Mouse (Mus musculus): ENCODE measurements around the gene Tspan31. TPM values are rescaled to one million over a fixed set of nuclear protein-coding genes. Genes with fewer than 3 reads are reported as not detected.

The Tspan31 gene
- polyA plus RNA-seq, 1 experiment from 2014 or later = 110 TPM

GRCm38 (mm10) chr10:127103631-127104030 is 33.6 kb upstream of the Tspan31 start:
- ATAC-seq = no peak
- Histone ChIP-seq H3K27ac (ENCODE audit: low read length) (no peak overlapping the region), H3K9me3 (replicated peaks; ENCODE audit: control insufficient read depth, low read length, poor library complexity, severe bottlenecking) (no peaks in the 10 kb centered on the region), H3K9ac (ENCODE audit: low read depth, low read length) (no peak overlapping the region), H3K4me3 (ENCODE audit: low read depth, low read length) (no peak overlapping the region), H3K36me3 (ENCODE audit: control insufficient read depth, insufficient read depth, low read length) (peaks cover 19% of the 10 kb centered on the region), H3K4me2 (ENCODE audit: low read length) (no peak overlapping the region), H3K4me1 (ENCODE audit: control insufficient read depth, insufficient read depth, low read length) (no peaks in the 10 kb centered on the region), H3K27me3 (ENCODE audit: control insufficient read depth, insufficient read depth, low read depth, low read length) (no peaks in the 10 kb centered on the region)
- 94% methylated on average over 7 of the region's 7 CpGs for WGBS

DNA sequence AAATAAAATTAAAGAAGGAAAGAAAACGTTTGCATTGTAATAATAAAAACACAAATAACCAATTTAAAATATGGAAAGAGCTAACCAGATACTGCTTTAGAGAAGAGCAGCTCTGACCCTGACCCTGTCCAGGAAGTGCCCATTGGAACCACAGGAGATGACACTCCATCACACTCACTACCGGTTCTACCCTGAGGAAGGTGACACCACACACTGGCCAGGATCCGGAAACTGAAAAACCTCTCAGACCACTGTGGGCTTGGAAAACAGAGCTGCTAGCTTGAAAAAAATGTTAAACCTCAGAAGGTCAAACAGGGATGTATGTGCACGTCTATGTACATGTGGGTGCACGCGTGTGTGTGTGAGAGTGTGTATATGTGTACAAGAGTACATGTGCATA is 31.1 kb upstream of the Tspan31 start:
- no peaks in the 10 kb centered on the region for H3K27me3 ChIP-seq (ENCODE audit: control insufficient read depth, insufficient read depth, low read depth, low read length)
- H3K9me3 ChIP-seq (replicated peaks; ENCODE audit: control insufficient read depth, low read length, poor library complexity, severe bottlenecking) = no peaks in the 10 kb centered on the region
- no peak overlapping the region for H3K9ac ChIP-seq (ENCODE audit: low read depth, low read length)
- no peak overlapping the region for H3K4me3 ChIP-seq (ENCODE audit: low read depth, low read length)
- WGBS = 86% methylated on average over 6 of the region's 6 CpGs
- peaks cover 28% of the 10 kb centered on the region for H3K36me3 ChIP-seq (ENCODE audit: control insufficient read depth, insufficient read depth, low read length)
- H3K27ac ChIP-seq (ENCODE audit: low read length) = no peak overlapping the region
- no peak for ATAC-seq
- H3K4me2 ChIP-seq (ENCODE audit: low read length) = no peak overlapping the region
- H3K4me1 ChIP-seq (ENCODE audit: control insufficient read depth, insufficient read depth, low read length) = no peaks in the 10 kb centered on the region

DNA sequence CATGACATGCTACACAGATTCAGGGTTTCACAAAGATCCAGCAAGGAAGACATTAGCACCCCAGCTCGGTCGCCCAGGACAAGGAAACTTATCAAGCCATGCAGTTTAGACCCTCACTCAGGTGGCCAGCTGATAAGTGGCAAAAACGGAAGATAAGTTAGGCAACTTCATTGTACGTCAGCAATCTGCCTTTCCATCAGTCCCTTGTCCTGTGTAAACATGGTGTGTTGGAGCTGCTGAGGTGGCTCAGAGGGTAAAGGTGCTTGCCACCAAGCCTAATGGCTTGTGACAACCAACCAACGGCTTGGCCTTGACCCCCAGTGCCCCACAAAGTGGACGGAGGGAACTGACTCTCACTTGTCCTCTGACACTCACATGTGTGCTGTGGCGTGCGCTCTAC is 30.4 kb upstream of the Tspan31 start:
- H3K36me3 ChIP-seq (ENCODE audit: control insufficient read depth, insufficient read depth, low read length) = peaks cover 34% of the 10 kb centered on the region
- no peaks in the 10 kb centered on the region for H3K27me3 ChIP-seq (ENCODE audit: control insufficient read depth, insufficient read depth, low read depth, low read length)
- ATAC-seq = no peak
- no peak overlapping the region for H3K9ac ChIP-seq (ENCODE audit: low read depth, low read length)
- H3K4me2 ChIP-seq (ENCODE audit: low read length) = no peak overlapping the region
- no peaks in the 10 kb centered on the region for H3K4me1 ChIP-seq (ENCODE audit: control insufficient read depth, insufficient read depth, low read length)
- no peak overlapping the region for H3K27ac ChIP-seq (ENCODE audit: low read length)
- WGBS = 93% methylated on average over 8 of the region's 8 CpGs
- H3K4me3 ChIP-seq (ENCODE audit: low read depth, low read length) = no peak overlapping the region
- H3K9me3 ChIP-seq (replicated peaks; ENCODE audit: control insufficient read depth, low read length, poor library complexity, severe bottlenecking) = no peaks in the 10 kb centered on the region

DNA sequence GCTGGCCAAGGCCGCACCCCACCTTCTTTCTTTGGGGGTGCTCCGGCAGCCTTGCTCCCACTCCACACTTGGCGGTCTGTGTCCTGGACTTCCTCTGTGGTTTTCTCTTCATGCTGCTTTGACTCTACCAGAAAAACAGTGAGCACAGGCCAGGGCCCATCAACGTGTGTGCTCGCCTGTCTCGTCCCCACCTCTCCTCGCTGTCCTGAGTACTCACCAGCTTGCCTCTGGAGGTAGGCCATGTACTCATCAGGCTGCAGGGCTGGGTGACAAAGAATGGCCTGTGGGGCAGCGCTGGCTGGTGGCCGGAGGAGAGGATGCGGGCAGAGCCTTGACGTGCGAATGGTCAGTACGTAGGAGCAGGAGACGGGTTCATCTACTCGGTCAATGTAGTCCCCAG is 29.8 kb upstream of the Tspan31 start:
- Histone ChIP-seq H3K9ac (ENCODE audit: low read depth, low read length) (no peak overlapping the region), H3K4me2 (ENCODE audit: low read length) (no peak overlapping the region), H3K27me3 (ENCODE audit: control insufficient read depth, insufficient read depth, low read depth, low read length) (no peaks in the 10 kb centered on the region), H3K4me1 (ENCODE audit: control insufficient read depth, insufficient read depth, low read length) (peaks cover 2% of the 10 kb centered on the region; the same call in 1 of the 2 replicates), H3K36me3 (ENCODE audit: control insufficient read depth, insufficient read depth, low read length) (peaks cover 34% of the 10 kb centered on the region), H3K9me3 (replicated peaks; ENCODE audit: control insufficient read depth, low read length, poor library complexity, severe bottlenecking) (no peaks in the 10 kb centered on the region), H3K4me3 (ENCODE audit: low read depth, low read length) (no peak overlapping the region), H3K27ac (ENCODE audit: low read length) (no peak overlapping the region)
- WGBS = 94% methylated on average over 14 of the region's 15 CpGs
- no peak for ATAC-seq

DNA sequence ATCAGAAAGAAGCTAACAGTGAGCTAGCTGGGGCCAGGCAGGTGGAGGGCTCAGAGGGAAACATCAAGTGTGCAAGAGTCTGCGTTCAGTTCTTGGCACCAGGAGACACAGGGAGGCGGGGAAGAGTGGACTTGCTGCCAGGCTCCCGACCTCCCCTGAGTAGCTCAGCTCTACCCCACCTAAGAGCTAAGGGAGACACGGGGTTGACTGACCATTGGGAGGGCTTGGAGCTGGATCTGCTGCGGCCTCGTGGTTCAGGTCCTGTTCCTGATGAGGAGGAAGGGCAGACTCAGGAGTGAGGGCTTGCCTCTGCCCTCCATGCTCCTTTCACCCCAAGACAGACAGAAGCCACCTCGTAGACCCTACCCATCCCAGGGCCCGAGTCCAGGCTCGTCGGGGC is 29.1 kb upstream of the Tspan31 start:
- no peaks in the 10 kb centered on the region for H3K27me3 ChIP-seq (ENCODE audit: control insufficient read depth, insufficient read depth, low read depth, low read length)
- ATAC-seq = no peak
- 91% methylated on average over 10 of the region's 10 CpGs for WGBS
- H3K27ac ChIP-seq (ENCODE audit: low read length) = no peak overlapping the region
- H3K4me2 ChIP-seq (ENCODE audit: low read length) = no peak overlapping the region
- H3K9me3 ChIP-seq (replicated peaks; ENCODE audit: control insufficient read depth, low read length, poor library complexity, severe bottlenecking) = no peaks in the 10 kb centered on the region
- H3K4me1 ChIP-seq (ENCODE audit: control insufficient read depth, insufficient read depth, low read length) = peaks cover 5% of the 10 kb centered on the region; the same call in 1 of the 2 replicates
- no peak overlapping the region for H3K9ac ChIP-seq (ENCODE audit: low read depth, low read length)
- H3K4me3 ChIP-seq (ENCODE audit: low read depth, low read length) = no peak overlapping the region
- H3K36me3 ChIP-seq (ENCODE audit: control insufficient read depth, insufficient read depth, low read length) = peaks cover 34% of the 10 kb centered on the region

DNA sequence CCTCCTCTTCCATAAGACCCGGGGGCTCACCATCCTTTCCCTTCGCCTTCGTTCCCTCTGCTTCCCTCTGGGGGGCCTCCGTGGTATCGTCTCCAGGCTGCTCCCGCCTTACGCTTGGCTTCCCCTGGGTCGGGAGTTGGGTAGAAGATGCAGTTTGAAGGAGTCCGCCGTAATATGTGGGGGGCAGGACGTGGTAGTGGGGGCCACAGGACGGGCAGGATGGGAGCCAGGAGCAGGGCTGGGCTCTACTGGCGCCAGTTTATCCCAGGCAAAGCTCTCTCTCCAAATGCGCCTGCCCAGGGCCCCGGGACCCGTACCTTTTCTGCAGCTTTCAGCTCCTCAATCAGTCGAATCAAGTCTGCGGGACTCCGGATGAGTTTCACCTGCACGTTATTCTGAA is 28.4 kb upstream of the Tspan31 start:
- Histone ChIP-seq H3K4me3 (ENCODE audit: low read depth, low read length) (no peak overlapping the region), H3K4me1 (ENCODE audit: control insufficient read depth, insufficient read depth, low read length) (peaks cover 5% of the 10 kb centered on the region; the same call in 1 of the 2 replicates), H3K27me3 (ENCODE audit: control insufficient read depth, insufficient read depth, low read depth, low read length) (no peaks in the 10 kb centered on the region), H3K9me3 (replicated peaks; ENCODE audit: control insufficient read depth, low read length, poor library complexity, severe bottlenecking) (no peaks in the 10 kb centered on the region), H3K27ac (ENCODE audit: low read length) (no peak overlapping the region), H3K36me3 (ENCODE audit: control insufficient read depth, insufficient read depth, low read length) (peaks cover 34% of the 10 kb centered on the region), H3K4me2 (ENCODE audit: low read length) (no peak overlapping the region), H3K9ac (ENCODE audit: low read depth, low read length) (no peak overlapping the region)
- 77% methylated on average over 20 of the region's 20 CpGs for WGBS
- no peak for ATAC-seq

GRCm38 (mm10) chr10:127094382-127094802 is 24.3 kb upstream of the Tspan31 start:
- Histone ChIP-seq H3K36me3 (ENCODE audit: control insufficient read depth, insufficient read depth, low read length) (peaks cover 42% of the 10 kb centered on the region), H3K4me2 (ENCODE audit: low read length) (no peak overlapping the region), H3K4me1 (ENCODE audit: control insufficient read depth, insufficient read depth, low read length) (peaks cover 12% of the 10 kb centered on the region), H3K27me3 (ENCODE audit: control insufficient read depth, insufficient read depth, low read depth, low read length) (peaks cover 13% of the 10 kb centered on the region), H3K27ac (ENCODE audit: low read length) (peak overlapping the region; percentile 54), H3K4me3 (ENCODE audit: low read depth, low read length) (no peak overlapping the region), H3K9me3 (replicated peaks; ENCODE audit: control insufficient read depth, low read length, poor library complexity, severe bottlenecking) (no peaks in the 10 kb centered on the region), H3K9ac (ENCODE audit: low read depth, low read length) (0 out of 2 replicates have a peak overlapping the region, but pooled peaks have one; percentile 21)
- peak; percentile 4; the same call in 1 of the 2 replicates for ATAC-seq
- 43% methylated on average over 7 of the region's 7 CpGs for WGBS

- H3K27ac ChIP-seq (ENCODE audit: low read length) = no peak overlapping the region
- peaks cover 12% of the 10 kb centered on the region for H3K4me1 ChIP-seq (ENCODE audit: control insufficient read depth, insufficient read depth, low read length)
- ATAC-seq = no peak
- peaks cover 24% of the 10 kb centered on the region for H3K27me3 ChIP-seq (ENCODE audit: control insufficient read depth, insufficient read depth, low read depth, low read length)
- WGBS = 49% methylated on average over 4 of the region's 4 CpGs
- H3K9ac ChIP-seq (ENCODE audit: low read depth, low read length) = no peak overlapping the region
- no peak overlapping the region for H3K4me2 ChIP-seq (ENCODE audit: low read length)
- no peaks in the 10 kb centered on the region for H3K9me3 ChIP-seq (replicated peaks; ENCODE audit: control insufficient read depth, low read length, poor library complexity, severe bottlenecking)
- H3K4me3 ChIP-seq (ENCODE audit: low read depth, low read length) = no peak overlapping the region
- peaks cover 36% of the 10 kb centered on the region for H3K36me3 ChIP-seq (ENCODE audit: control insufficient read depth, insufficient read depth, low read length)
These were observed 22.7 kb upstream of the Tspan31 start for GRCm38 (mm10) chr10:127092742-127093141.

- H3K27ac ChIP-seq (ENCODE audit: low read length) = no peak overlapping the region
- WGBS = 14% methylated on average over 47 of the region's 51 CpGs
- ATAC-seq = peak; percentile 18
- no peaks in the 10 kb centered on the region for H3K9me3 ChIP-seq (replicated peaks; ENCODE audit: control insufficient read depth, low read length, poor library complexity, severe bottlenecking)
- H3K4me1 ChIP-seq (ENCODE audit: control insufficient read depth, insufficient read depth, low read length) = peaks cover 12% of the 10 kb centered on the region
- H3K27me3 ChIP-seq (ENCODE audit: control insufficient read depth, insufficient read depth, low read depth, low read length) = peaks cover 27% of the 10 kb centered on the region
- H3K4me2 ChIP-seq (ENCODE audit: low read length) = peak overlapping the region; percentile 26
- 0 out of 2 replicates have a peak overlapping the region, but pooled peaks have one; percentile 1 for H3K4me3 ChIP-seq (ENCODE audit: low read depth, low read length)
- H3K36me3 ChIP-seq (ENCODE audit: control insufficient read depth, insufficient read depth, low read length) = peaks cover 42% of the 10 kb centered on the region
- H3K9ac ChIP-seq (ENCODE audit: low read depth, low read length) = peak overlapping the region; percentile 3; the same call in 1 of the 2 replicates
These were observed 21.7 kb upstream of the Tspan31 start for GRCm38 (mm10) chr10:127091507-127092396.
